Mouse (Mus musculus): ENCODE measurements around the gene Tmem208. TPM values are rescaled to one million over a fixed set of nuclear protein-coding genes. Genes with fewer than 3 reads are reported as not detected.

Tmem208 gene
- total and polyA plus RNA-seq, 3 experiments, result 94.5 to 149 TPM; not detected in 1

GRCm38 (mm10) chr8:105304325-105305210, 21.6 kb upstream of the Tmem208 start (continued):
- TF ChIP-seq MAX (IDR thresholded peaks at IDR 0.05; ENCODE audit: low read length), result no peak
- no peak for TF ChIP-seq MYC (IDR thresholded peaks at IDR 0.05; ENCODE audit: low read depth, low read length)
- TF ChIP-seq POLR2A (IDR thresholded peaks at IDR 0.05; ENCODE audit: control insufficient read depth in 1 of 2, insufficient read depth in 1 of 2, low read depth in 1 of 2, low read length in 2 of 2, poor library complexity in 1 of 2), result peak in 1 of 2 experiments; percentile 27; a peak in 1 of 4 replicates
- TF ChIP-seq TCF12 (IDR thresholded peaks at IDR 0.05; ENCODE audit: low read depth, low read length), result peak; percentile 68
- no peak for TF ChIP-seq HCFC1 (IDR thresholded peaks at IDR 0.05; ENCODE audit: low read depth, low read length)
- TF ChIP-seq NELFE (IDR thresholded peaks at IDR 0.05; ENCODE audit: low read depth, low read length), result no peak
- 0 out of 2 replicates have a peak, but pooled peaks have one; percentile 32 for TF ChIP-seq CHD2 (IDR thresholded peaks at IDR 0.05; ENCODE audit: low read length)
- no peak for TF ChIP-seq ELF1 (IDR thresholded peaks at IDR 0.05; ENCODE audit: low read depth, low read length)
- no peak for TF ChIP-seq E2F4 (IDR thresholded peaks at IDR 0.05; ENCODE audit: borderline replicate concordance, low read depth, low read length)
- TF ChIP-seq MXI1 (IDR thresholded peaks at IDR 0.05; ENCODE audit: low read depth, low read length), result no peak
- no peak for TF ChIP-seq CTCF (IDR thresholded peaks at IDR 0.05 in 2 of 3, conservative IDR thresholded peaks at IDR 0.05 in 1 of 3; ENCODE audit: control insufficient read depth in 1 of 3, insufficient read depth in 1 of 3, low read depth in 2 of 3, low read length in 3 of 3, poor library complexity in 1 of 3, severe bottlenecking in 1 of 3)
- no peak; the same call in 1 of the 2 replicates for TF ChIP-seq SIN3A (IDR thresholded peaks at IDR 0.05; ENCODE audit: low read length)
- TF ChIP-seq GABPA (IDR thresholded peaks at IDR 0.05; ENCODE audit: low read depth, low read length), result no peak
- no peak for TF ChIP-seq TAL1 (IDR thresholded peaks at IDR 0.05; ENCODE audit: low read length)
- no peak for TF ChIP-seq KAT2A (conservative IDR thresholded peaks at IDR 0.05; ENCODE audit: low read depth, low read length)
- no peak for TF ChIP-seq RAD21 (IDR thresholded peaks at IDR 0.05; ENCODE audit: low read depth, low read length)
- TF ChIP-seq MYB (IDR thresholded peaks at IDR 0.05; ENCODE audit: low read depth, low read length), result no peak
- TF ChIP-seq ZNF384 (IDR thresholded peaks at IDR 0.05; ENCODE audit: low read depth, low read length), result no peak
- 0 out of 2 replicates have a peak, but pooled peaks have one; percentile 33 for TF ChIP-seq POLR2AphosphoS5 (IDR thresholded peaks at IDR 0.05; ENCODE audit: borderline replicate concordance, low read depth, low read length)
- TF ChIP-seq ZKSCAN1 (IDR thresholded peaks at IDR 0.05; ENCODE audit: low read depth, low read length), result no peak
- no peak for TF ChIP-seq NRF1 (IDR thresholded peaks at IDR 0.05; ENCODE audit: insufficient read depth, low read depth, low read length, poor library complexity, severe bottlenecking)
